Mouse (Mus musculus) thymus, adult 2 months (tissue): ENCODE measurements around the gene Zfp867. TPM values are rescaled to one million over a fixed set of nuclear protein-coding genes. Genes with fewer than 3 reads are reported as not detected.

Source experiments
- DNase-seq: peaks from one replicate; pipeline ENCODE4 v3.0.0; 2021
- H3K27ac ChIP-seq: fragments of 200-500 bp; 2 replicates; pipeline ENCODE4 v1.5.1; 2012; ENCODE audit warnings: low read length, control low read depth; ENCODE audit not compliant: control insufficient read depth, insufficient read depth
- H3K27me3 ChIP-seq: fragments of 200-500 bp; 2 replicates; pipeline ENCODE4 v1.6.1; 2012; ENCODE audit warnings: mild to moderate bottlenecking, low read length, moderate library complexity, mixed read lengths; ENCODE audit not compliant: control insufficient read depth, insufficient read depth
- H3K36me3 ChIP-seq: fragments of 200-500 bp; 2 replicates; pipeline ENCODE4 v1.6.1; 2012; ENCODE audit warnings: mild to moderate bottlenecking, low read length, moderate library complexity; ENCODE audit not compliant: control insufficient read depth, insufficient read depth
- H3K4me1 ChIP-seq: fragments of 200-500 bp; replicated peaks from 2 replicates; pipeline ENCODE4 v1.6.1; 2012; ENCODE audit warnings: low read length; ENCODE audit not compliant: control insufficient read depth, insufficient read depth
- H3K4me3 ChIP-seq: fragments of 200-500 bp; 2 replicates; pipeline ENCODE4 v1.5.1; 2012; ENCODE audit warnings: mild to moderate bottlenecking, low read length, control low read depth, moderate library complexity; ENCODE audit not compliant: control insufficient read depth, insufficient read depth
- CTCF ChIP-seq: fragments of 200-500 bp; IDR thresholded peaks from 2 replicates; pipeline ENCODE4 v1.5.1; 2012; ENCODE audit warnings: mild to moderate bottlenecking, control low read depth, low read length, moderate library complexity, borderline replicate concordance; ENCODE audit not compliant: control insufficient read depth, poor library complexity, insufficient read depth; ENCODE audit errors: extremely low read depth
- POLR2A ChIP-seq: fragments of 200-500 bp; IDR thresholded peaks from 2 replicates; pipeline ENCODE4 v1.6.1; 2012; ENCODE audit warnings: mild to moderate bottlenecking, low read length, control low read depth, moderate library complexity; ENCODE audit not compliant: control insufficient read depth, poor library complexity, insufficient read depth; ENCODE audit errors: extremely low read depth
- WGBS: fragments of 180-500 bp; shearing (Covaris S2); methylation state at CpG from one replicate; pipeline ENCODE4 v1.1.7; 2018; 5-methylcytosine and 5-hydroxymethylcytosine counted together
- polyA plus RNA-seq: library from polyadenylated mRNA; depleted of rRNA; stranded (reverse); fragments of >200 nt; gene quantifications from 2 replicates; pipeline ENCODE4 v1.2.3, GENCODE M21; 2012

Gene Zfp867
- polyA plus RNA-seq, 1 experiment, result 0.50 TPM

GRCm38 (mm10) chr11:59460459-59460858 is 11.8 kb downstream of the Zfp867 start:
- Histone ChIP-seq H3K4me3 (no peak overlapping the region), H3K27me3 (no peaks in the 10 kb centered on the region), H3K27ac (no peak overlapping the region), H3K36me3 (peaks cover 16% of the 10 kb centered on the region), H3K4me1 (no peaks in the 10 kb centered on the region)
- no peak for TF ChIP-seq POLR2A
- no peak for TF ChIP-seq CTCF
- DNase-seq, result no peak
- 99% methylated on average over 2 of the region's 2 CpGs for WGBS

GRCm38 (mm10) chr11:59458973-59459372 is 13.3 kb downstream of the Zfp867 start:
- H3K36me3 ChIP-seq, result peaks cover 31% of the 10 kb centered on the region
- H3K4me3 ChIP-seq, result no peak overlapping the region
- H3K27ac ChIP-seq, result no peak overlapping the region
- no peaks in the 10 kb centered on the region for H3K4me1 ChIP-seq
- H3K27me3 ChIP-seq, result no peaks in the 10 kb centered on the region
- TF ChIP-seq POLR2A (no peak), CTCF (no peak)
- 83% methylated on average over 5 of the region's 5 CpGs for WGBS
- no peak for DNase-seq

GRCm38 (mm10) chr11:59456891-59457290 is 15.4 kb downstream of the Zfp867 start:
- TF ChIP-seq POLR2A (no peak), CTCF (no peak)
- DNase-seq, result no peak
- H3K36me3 ChIP-seq, result peaks cover 32% of the 10 kb centered on the region
- H3K4me3 ChIP-seq, result no peak overlapping the region
- no peaks in the 10 kb centered on the region for H3K27me3 ChIP-seq
- no peaks in the 10 kb centered on the region for H3K4me1 ChIP-seq
- H3K27ac ChIP-seq, result no peak overlapping the region
- WGBS, result 100% methylated on average over 2 of the region's 2 CpGs

GRCm38 (mm10) chr11:59456346-59456745 is 15.9 kb downstream of the Zfp867 start:
- no peak overlapping the region for H3K27ac ChIP-seq
- H3K36me3 ChIP-seq, result peaks cover 32% of the 10 kb centered on the region
- no peak for DNase-seq
- WGBS, result 100% methylated on average over 2 of the region's 2 CpGs
- no peak for TF ChIP-seq POLR2A
- no peak for TF ChIP-seq CTCF
- no peaks in the 10 kb centered on the region for H3K27me3 ChIP-seq
- H3K4me3 ChIP-seq, result no peak overlapping the region
- H3K4me1 ChIP-seq, result no peaks in the 10 kb centered on the region

- H3K36me3 ChIP-seq, result peaks cover 26% of the 10 kb centered on the region; the same call in 1 of the 2 replicates
- H3K27ac ChIP-seq, result peak within 1 kb of the TSS; percentile 57; the same call in 1 of the 2 replicates
- no peak for TF ChIP-seq POLR2A
- DNase-seq, result no peak
- peaks cover 11% of the 10 kb centered on the region for H3K4me1 ChIP-seq
- WGBS, result 91% methylated on average over 4 of the region's 4 CpGs
- H3K27me3 ChIP-seq, result no peaks in the 10 kb centered on the region
- H3K4me3 ChIP-seq, result peak within 1 kb of the TSS; percentile 87
These were observed 21.2 kb downstream of the Zfp867 start, which contains the start of gene Snap47 for GRCm38 (mm10) chr11:59451086-59451485. Snap47 (minus strand) TSS chr11:59451186.

GRCm38 (mm10) chr11:59450230-59450771 is 22.0 kb downstream of the Zfp867 start:
- TF ChIP-seq POLR2A (no peak), CTCF (no peak)
- H3K27ac ChIP-seq, result peak overlapping the region; percentile 57; the same call in 1 of the 2 replicates
- H3K27me3 ChIP-seq, result no peaks in the 10 kb centered on the region
- H3K36me3 ChIP-seq, result peaks cover 19% of the 10 kb centered on the region; the same call in 1 of the 2 replicates
- peak overlapping the region; percentile 87 for H3K4me3 ChIP-seq
- H3K4me1 ChIP-seq, result peaks cover 11% of the 10 kb centered on the region
- WGBS, result under 1% methylated on average over 38 of the region's 38 CpGs
- peak; percentile 64 for DNase-seq
